Mouse (Mus musculus) testis, adult 2 months (tissue): Measurements from ENCODE around the gene Otogl.

Experiments
- CTCF ChIP-seq: fragments of 200-500 bp; IDR thresholded peaks from 2 replicates; pipeline ENCODE4 v1.5.1; 2012; ENCODE audit warnings: low read depth, mild to moderate bottlenecking, inconsistent platforms, low read length, moderate library complexity; ENCODE audit not compliant: control insufficient read depth, insufficient read depth, insufficient replicate concordance
- POLR2A ChIP-seq: fragments of 200-500 bp; IDR thresholded peaks from 2 replicates; pipeline ENCODE4 v1.6.1; 2012; ENCODE audit warnings: low read depth, mild to moderate bottlenecking, inconsistent platforms, low read length, moderate library complexity; ENCODE audit not compliant: control insufficient read depth

- TF ChIP-seq CTCF, result no peak
- TF ChIP-seq POLR2A, result no peak
Measured at GRCm38 (mm10) chr10:107905274-107906034, 6.5 kb downstream of the Otogl start.
